Mouse (Mus musculus) heart, adult 2 months (tissue): Measurements from ENCODE around the gene Ublcp1.

Experiments used
- CTCF ChIP-seq: fragments of 200-600 bp; IDR thresholded peaks from 2 replicates; pipeline ENCODE4 v1.8.1; 2022; ENCODE audit warnings: antibody characterized with exemption, mild to moderate bottlenecking, moderate library complexity
- POLR2A ChIP-seq: fragments of 200-500 bp; IDR thresholded peaks from 2 replicates; pipeline ENCODE4 v1.6.1; 2011; ENCODE audit warnings: mild to moderate bottlenecking, low read depth, low read length, control low read depth; ENCODE audit not compliant: insufficient read depth

GRCm38 (mm10) chr11:44461493-44461892 is 8.8 kb downstream of the Ublcp1 start:
- TF ChIP-seq CTCF = no peak
- no peak for TF ChIP-seq POLR2A
